Mouse (Mus musculus) leukemia stem cell, adult 10-12 weeks (primary cell): Measurements from ENCODE around the gene Irf8. TPM values are rescaled to one million over a fixed set of nuclear protein-coding genes. Genes with fewer than 3 reads are reported as not detected.

ENCODE experiments used
- polyA plus RNA-seq: library from polyadenylated mRNA; stranded (reverse); fragments of >175 nt; gene quantifications from 2 replicates; pipeline ENCODE4 v1.2.3, GENCODE M21; 2012; ENCODE audit warnings: low replicate concordance

Gene Irf8
- 134 and 388 TPM in 2 replicates for polyA plus RNA-seq

GRCm38 (mm10) chr8:120735770-120736481 is at the start of gene Irf8:
Gene Irf8 (plus strand): TSS chr8:120736358.

Other genes starting within 250 kb of the Irf8 start
- 24.2 and 124 TPM in 2 replicates for gene Gins2, start 147.1 kb upstream of the Irf8 start, polyA plus RNA-seq
- 0.31 and 0.88 TPM in 2 replicates for gene 1190005I06Rik, start 88.7 kb upstream of the Irf8 start, polyA plus RNA-seq
- 0.65 and 1.8 TPM in 2 replicates for gene Gm27021, start 68.3 kb upstream of the Irf8 start, polyA plus RNA-seq
- 74.5 and 94.5 TPM in 2 replicates for gene Cox4i1, start 68.1 kb upstream of the Irf8 start, polyA plus RNA-seq
- 120 and 151 TPM in 2 replicates for gene Emc8, start 67.8 kb upstream of the Irf8 start, polyA plus RNA-seq